Mouse (Mus musculus) central nervous system, embryonic 18 days (tissue): ENCODE results near the gene Hand2. TPM values are rescaled to one million over a fixed set of nuclear protein-coding genes. Genes with fewer than 3 reads are reported as not detected.

ENCODE experiments used
- polyA plus RNA-seq: library from polyadenylated mRNA; depleted of rRNA; stranded (reverse); fragments of >200 nt; gene quantifications from 2 replicates; pipeline ENCODE4 v1.2.3, GENCODE M21; 2012; rRNA removed

Gene Hand2
- polyA plus RNA-seq = 0.04 and 1.7 TPM in 2 replicates

DNA sequence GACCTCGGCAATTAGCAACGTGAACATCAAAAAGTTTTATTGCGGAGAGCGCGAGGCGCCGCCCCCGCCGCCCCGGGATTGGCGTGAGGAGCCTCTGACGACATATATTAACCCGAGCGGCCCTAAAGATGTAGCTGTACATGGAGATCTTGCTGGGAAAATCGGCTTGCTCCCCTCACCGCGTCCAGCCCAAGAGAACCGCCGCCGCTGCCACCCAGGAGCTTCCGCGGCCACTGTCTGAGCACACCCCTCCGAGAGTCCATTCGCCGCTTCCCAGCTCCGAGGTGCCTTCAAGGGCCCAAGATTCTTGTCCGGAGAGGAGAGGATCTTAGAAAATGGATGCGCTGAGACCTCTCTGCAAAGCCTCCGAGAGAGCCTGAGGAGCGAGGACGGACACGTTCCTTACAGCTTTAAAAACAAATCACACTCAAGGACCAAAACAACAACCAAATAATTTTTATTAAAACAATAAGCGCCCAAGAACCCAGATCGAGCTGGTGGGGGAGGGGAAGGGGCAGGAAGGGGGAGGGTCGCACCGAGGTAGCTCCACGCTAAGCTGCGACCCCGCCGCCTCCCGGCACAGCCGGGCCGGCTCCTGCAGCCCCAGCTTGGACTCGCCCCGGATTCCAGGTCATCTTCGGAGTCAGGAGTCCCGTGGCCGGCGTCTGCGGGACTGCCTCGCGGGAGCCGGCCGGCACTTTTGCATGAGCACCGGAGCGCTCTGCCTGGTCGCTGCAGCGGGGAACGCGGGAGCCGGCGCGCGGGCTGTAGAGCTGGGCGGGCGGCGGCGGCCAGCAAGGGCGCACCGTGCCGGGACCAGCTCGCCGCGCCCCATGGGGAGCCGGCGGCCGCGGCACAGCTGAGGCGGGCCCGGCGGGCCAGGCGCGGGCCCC is at the start of gene Hand2:
TSS of gene Hand2 (plus strand) at position 133 of the 893 bp plus-strand sequence.

Other genes with a start within 250 kb of the Hand2 start
- gene Scrg1, start 134.9 kb downstream of the Hand2 start, polyA plus RNA-seq = 27.0 and 28.5 TPM in 2 replicates
- gene Sap30, start 166.9 kb downstream of the Hand2 start, polyA plus RNA-seq = 28.0 and 31.3 TPM in 2 replicates
- gene Hmgb2, start 190.9 kb downstream of the Hand2 start, polyA plus RNA-seq = 35.5 and 39.1 TPM in 2 replicates